Mouse (Mus musculus) gastrocnemius, postnatal 4 days (tissue): ENCODE data around the gene Gm12117. TPM values are rescaled to one million over a fixed set of nuclear protein-coding genes. Genes with fewer than 3 reads are reported as not detected.

Experiments used
- DNase-seq, 2 experiments: peaks; one replicate each; pipeline ENCODE4 v3.0.0; 2021 to 2022; ENCODE audit warnings: low spot score in 2 of 2, mixed read lengths in 2 of 2
- long read RNA-seq, 2 experiments: library from polyadenylated mRNA; stranded (forward); transcript quantifications; one replicate each; pipeline ENCODE4 v2.0.0; 2021
- total RNA-seq, 2 experiments: library from RNA; stranded (reverse); gene quantifications; 2 replicates each; pipeline ENCODE4 v1.2.3; 2021

The Gm12117 gene
- total RNA-seq, result under 1 TPM in 1 of 2 experiments, not detected in 1; 0.49 TPM
- long read RNA-seq, experiment 1, result 0 reads
- long read RNA-seq, experiment 2, result 0 reads

GRCm38 (mm10) chr11:33276637-33277036 is at the start of gene Gm12117:
TSS of gene Gm12117 (minus strand) at chr11:33276737.
- no peak for DNase-seq

- DNase-seq, result no peak
Measured at GRCm38 (mm10) chr11:33319006-33319611, 42.6 kb upstream of the Gm12117 start.

GRCm38 (mm10) chr11:33309566-33309965 is 33.0 kb upstream of the Gm12117 start:
- DNase-seq, result no peak

GRCm38 (mm10) chr11:33300859-33301258 is 24.3 kb upstream of the Gm12117 start:
- DNase-seq, result no peak

GRCm38 (mm10) chr11:33299371-33299770 is 22.8 kb upstream of the Gm12117 start:
- DNase-seq, result no peak

GRCm38 (mm10) chr11:33297121-33297520 is 20.6 kb upstream of the Gm12117 start:
- no peak for DNase-seq

- no peak for DNase-seq
Measured at GRCm38 (mm10) chr11:33295422-33295821, 18.9 kb upstream of the Gm12117 start.

GRCm38 (mm10) chr11:33294063-33294462 is 17.5 kb upstream of the Gm12117 start:
- DNase-seq, result no peak

- DNase-seq, result no peak
Measured at GRCm38 (mm10) chr11:33278571-33278970, 2.0 kb upstream of the Gm12117 start.

GRCm38 (mm10) chr11:33274816-33275215 is 1.7 kb downstream of the Gm12117 start:
- DNase-seq, result no peak

- no peak for DNase-seq
Measured at GRCm38 (mm10) chr11:33274294-33274693, 2.2 kb downstream of the Gm12117 start.

- DNase-seq, result no peak
Measured at GRCm38 (mm10) chr11:33240295-33240694, 36.2 kb downstream of the Gm12117 start.

GRCm38 (mm10) chr11:33234134-33234533 is 42.4 kb downstream of the Gm12117 start:
- no peak for DNase-seq

- DNase-seq, result no peak
Measured at GRCm38 (mm10) chr11:33232056-33232455, 44.5 kb downstream of the Gm12117 start.

- DNase-seq, result no peak
Measured at GRCm38 (mm10) chr11:33228186-33228585, 48.4 kb downstream of the Gm12117 start.

- DNase-seq, result no peak
Measured at GRCm38 (mm10) chr11:33226516-33226915, 50.0 kb downstream of the Gm12117 start.

Other genes starting within 250 kb of the Gm12117 start
- 10 to 100 TPM; 19.9 to 21.2 TPM for gene Fgf18, start 129.3 kb downstream of the Gm12117 start, total RNA-seq
- gene Npm1, start 113.5 kb downstream of the Gm12117 start, total RNA-seq, result 100 to 1,000 TPM; 331 to 334 TPM
- gene Tlx3, start 73.1 kb downstream of the Gm12117 start, total RNA-seq, result not detected
- 1 to 10 TPM; 5.0 to 5.6 TPM for gene Ranbp17, start 237.0 kb upstream of the Gm12117 start, total RNA-seq